Mouse (Mus musculus) cerebellum, postnatal 25 days (tissue): Measurements from ENCODE around the gene Olfr284.
A peak's percentile ranks its signal among the peaks of the same experiment; 100 is the strongest.

ENCODE experiments used
- DNase-seq, 2 experiments: peaks; one replicate each; pipeline ENCODE4 v3.0.0; 2021; ENCODE audit warnings: mixed read lengths in 2 of 2

The Olfr284 gene

DNA sequence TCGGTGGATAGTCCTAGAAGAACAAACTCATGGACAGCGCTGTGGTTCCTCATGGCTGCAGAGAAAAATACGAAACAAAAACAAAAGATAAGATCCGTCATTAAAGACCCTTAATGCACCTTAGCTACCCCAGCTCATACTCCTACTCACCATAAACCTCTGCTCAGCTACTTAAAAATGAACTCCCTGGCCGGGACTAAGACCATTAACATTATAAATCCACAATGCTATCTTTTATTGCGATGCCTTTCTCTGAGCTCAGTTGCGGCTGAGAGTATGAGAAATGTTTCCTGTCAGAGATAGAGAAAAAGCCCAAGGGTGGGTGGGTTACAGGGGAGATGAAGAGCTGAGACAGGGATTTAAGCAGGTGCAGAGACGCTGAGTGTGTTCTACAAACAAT lies at the start of gene Olfr284:
Gene Olfr284, minus strand, starts transcription at position 101 of the 400 bp plus-strand sequence.
- no peak for DNase-seq

DNA sequence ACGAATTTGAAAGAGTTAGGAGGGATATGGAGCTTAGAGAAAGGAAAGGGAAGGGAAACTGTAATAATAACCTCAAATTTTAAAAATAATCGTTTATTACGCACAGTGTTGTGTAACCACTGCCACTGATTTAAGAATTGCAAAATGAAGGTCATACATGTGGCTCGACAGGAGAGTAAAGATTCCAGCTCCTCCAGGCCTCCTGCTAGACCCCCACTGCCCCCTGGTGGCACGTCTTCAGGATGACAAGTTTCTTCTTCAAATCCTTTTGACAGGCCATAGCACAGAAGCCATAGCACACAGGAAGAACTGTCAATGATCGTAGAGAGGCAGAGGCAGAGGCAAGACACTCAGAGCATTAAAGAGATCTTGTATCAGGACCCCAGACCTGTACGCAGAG lies 49.0 kb upstream of the Olfr284 start:
- peak; percentile 60 to 80 for DNase-seq

DNA sequence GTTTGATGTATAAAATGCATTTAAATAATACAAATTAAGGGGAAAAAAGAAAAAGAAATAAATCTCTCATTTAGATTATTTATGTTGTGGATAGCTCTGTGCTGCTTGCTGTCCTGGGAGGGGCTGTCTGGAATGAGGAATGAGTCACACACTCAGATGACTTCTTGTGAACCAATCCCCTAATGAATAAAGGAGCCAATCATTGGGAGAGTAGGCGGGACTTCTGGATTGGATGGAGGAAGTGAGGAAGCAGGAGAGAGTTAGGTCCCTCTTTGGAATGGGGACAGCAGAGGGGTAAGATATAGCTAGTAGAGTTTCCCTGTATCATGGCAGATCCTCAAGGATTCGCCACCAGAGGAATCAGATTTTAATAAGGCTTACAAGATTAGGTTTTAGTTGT lies 46.8 kb upstream of the Olfr284 start:
- no peak for DNase-seq

DNA sequence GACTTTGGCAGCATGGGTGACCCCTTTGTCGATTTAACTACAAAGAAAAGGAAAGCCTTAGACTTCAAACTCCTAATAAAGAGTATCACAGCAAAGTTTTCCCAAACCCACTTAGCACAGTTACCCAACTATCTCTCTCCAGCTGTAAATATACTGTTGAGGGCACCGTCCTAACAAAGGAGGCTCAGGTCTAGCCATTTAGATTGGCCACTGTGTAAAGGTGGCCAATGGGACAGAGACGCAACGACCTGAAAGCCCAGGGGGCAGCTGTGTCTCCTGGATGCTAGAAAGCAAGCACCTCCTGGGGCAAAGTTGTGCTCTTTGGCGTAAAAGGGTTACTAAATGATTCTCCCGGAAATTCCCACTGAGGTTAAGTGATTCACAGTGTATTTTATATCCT lies 40.1 kb upstream of the Olfr284 start, which contains the start of gene Olfr283:
Gene Olfr283, minus strand, starts transcription at position 101 of the 400 bp plus-strand sequence.
- no peak for DNase-seq

DNA sequence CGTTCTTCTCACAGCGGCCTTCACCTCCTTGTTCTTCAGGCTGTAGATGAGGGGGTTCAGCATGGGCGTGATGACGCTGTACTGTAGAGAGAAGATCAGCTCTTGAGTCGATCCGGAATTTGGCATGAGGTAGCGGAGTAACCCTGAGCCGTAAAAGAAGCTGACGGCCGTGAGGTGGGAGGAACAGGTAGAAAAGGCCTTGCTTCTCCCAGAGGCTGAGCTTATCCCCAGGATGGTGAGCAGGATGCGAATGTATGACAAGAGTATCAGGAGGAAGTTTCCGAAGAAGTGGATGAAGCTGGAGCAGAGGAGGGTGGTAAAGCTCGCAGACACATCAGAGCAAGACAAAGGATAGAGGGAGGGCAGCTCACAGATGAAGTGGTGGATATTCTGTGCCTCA lies 37.4 kb upstream of the Olfr284 start:
- no peak for DNase-seq

DNA sequence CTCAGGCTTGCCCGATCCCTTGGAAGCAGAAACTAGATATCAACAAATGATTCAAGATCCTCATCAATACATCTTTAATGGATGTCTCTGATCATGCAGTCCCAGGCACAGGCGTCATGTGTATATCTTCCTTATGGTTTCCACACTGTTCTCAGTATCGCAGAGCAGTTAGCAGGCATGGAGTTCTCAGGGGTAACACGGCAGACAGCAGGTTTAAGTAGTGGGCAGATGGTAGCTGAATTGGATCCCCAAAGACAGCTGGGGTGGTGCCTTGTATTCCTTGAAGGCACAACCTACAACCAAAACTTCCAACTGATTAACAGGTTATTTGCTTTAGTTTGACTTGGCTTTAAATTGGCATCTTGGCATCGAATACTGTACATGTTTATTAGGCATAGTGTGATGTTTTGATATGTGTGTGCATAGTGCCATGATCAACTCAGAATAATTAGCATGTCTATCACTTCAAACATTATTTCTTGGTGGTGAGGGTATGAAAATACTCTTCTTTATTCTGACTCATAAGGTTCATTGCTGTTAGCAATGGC lies 23.5 kb downstream of the Olfr284 start, which contains the start of gene Olfr285:
Gene Olfr285, minus strand, starts transcription at position 177 of the 548 bp plus-strand sequence.
- no peak for DNase-seq

DNA sequence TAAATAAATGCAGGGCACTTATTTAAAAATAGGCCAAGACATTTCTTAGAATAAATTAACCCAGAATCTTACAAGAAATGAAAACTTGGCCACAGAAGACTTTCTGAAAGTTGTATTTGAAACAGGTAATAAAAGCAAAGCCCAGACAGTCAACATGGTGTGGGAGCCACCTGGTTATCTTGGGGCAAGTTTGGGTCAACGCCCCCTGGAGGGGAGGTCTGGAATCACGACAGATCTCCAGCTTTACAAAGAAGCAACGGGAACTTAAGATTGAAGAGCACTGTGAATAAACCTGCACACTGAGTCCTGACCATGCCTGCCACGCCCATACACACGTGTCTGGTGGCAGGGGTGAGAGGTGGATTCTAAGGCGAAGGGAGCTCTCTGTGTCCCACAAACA lies 25.1 kb downstream of the Olfr284 start:
- no peak for DNase-seq

DNA sequence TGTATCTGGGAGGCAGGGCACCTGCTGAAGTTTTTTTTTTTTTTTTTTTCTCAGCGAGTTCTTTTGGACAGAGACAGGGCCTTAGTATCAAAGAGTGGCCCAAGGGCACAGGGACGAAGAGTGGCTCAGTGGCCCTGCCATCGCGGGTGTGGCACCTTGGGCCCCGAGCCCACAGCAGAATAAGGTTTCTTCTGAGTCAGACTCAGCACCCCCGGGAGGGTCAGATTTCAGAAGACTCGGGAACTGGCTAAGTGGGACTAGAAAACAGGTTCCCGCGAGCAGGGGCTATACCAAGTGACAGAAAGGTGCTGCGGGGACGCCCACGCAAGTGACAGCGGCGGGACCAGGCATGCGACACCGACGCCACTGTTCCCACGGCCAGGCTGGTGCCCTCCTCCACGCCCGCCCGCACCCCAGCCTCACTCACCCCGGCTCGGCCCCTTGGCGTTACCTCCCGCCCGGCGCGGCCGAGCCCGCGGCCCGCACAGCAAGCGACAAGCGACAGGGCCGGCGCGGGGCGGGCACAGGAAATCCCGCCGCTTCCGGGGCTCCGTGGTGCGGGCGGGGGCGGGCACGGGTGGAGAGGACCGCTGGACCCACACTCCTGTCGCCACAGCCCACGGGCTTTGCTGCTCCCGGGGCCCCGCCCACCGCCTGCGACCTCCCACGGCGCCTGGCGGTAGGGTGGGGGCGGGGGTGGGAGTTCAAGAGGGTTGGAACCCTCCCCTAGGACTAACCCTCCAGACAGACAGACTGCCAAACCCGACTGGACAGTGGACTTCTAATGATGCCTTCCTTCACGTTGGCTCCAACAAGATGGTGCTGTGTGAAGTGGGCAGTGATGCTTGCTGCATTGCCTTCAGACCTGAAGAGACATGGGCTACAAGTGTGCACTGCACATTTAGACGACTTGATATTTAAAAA lies 44.9 kb downstream of the Olfr284 start, which contains the start of gene Zfp641:
Gene Zfp641, minus strand, starts transcription at position 534 of the 924 bp plus-strand sequence.
- peak; percentile 73 to 83 for DNase-seq

DNA sequence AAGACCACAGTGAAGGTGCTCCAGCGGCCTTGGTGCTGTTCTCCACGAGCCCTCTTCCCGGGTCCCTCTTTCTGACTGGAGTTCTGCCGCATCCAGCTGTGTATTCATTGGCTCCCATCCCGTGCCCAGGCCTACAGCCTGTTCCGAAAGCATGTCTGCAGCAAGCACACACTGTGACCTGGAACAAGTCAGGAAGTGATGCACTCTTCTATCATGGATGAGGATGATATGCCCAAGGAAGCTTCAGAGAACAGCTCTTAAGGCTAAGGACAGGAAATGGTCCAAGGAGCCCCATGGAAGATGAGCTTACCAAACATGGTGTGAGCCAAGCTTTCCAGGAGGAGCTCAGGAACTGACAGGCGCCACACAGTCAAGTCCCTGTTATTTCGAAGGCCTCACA lies 47.1 kb downstream of the Olfr284 start:
- DNase-seq, result no peak
